Mouse (Mus musculus): ENCODE results near the gene Aif1.

Gene Aif1

DNA sequence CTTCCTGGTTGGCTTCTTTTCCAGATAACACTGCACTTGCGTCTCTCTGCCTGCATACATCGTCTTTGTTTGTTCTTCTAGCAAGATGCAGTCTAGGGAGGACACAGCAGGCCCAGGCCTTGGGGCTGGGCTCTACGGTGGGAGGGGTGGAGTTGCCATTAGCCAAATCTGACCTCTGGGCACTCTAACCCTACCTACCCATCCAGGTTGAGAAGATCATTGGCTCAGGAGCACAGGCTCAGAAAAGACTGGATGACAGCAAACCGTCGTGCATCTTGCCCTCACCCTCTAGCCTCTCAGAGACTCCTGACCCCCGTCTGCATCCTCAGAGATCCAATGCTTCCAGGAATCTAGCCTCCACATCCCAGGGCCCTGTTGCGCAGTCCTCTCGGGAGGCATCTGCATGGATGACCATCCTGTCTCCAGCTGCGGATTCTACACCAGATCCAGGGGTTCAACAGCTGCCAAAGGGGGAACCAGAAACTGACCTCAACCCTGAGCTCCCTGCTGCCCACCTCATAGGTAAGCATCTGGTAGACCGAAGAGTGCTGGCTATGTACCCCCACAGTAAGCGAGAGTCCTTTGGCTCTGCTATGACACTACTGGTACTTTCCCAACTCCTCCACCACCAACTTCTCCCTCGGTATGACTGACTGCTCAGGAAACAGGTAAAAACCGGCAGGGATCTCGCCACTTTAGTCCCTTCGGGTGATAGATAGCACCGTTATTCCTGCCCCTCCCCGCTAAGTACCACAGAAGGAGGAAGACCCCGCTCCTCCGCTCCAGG lies 19.2 kb upstream of the Aif1 start:
- no peak for DNase-seq

- DNase-seq = no peak
Measured at GRCm38 (mm10) chr17:35193881-35194843, 18.3 kb upstream of the Aif1 start, which contains the start of gene Ltb. Ltb (plus strand) TSS chr17:35194439.

DNA sequence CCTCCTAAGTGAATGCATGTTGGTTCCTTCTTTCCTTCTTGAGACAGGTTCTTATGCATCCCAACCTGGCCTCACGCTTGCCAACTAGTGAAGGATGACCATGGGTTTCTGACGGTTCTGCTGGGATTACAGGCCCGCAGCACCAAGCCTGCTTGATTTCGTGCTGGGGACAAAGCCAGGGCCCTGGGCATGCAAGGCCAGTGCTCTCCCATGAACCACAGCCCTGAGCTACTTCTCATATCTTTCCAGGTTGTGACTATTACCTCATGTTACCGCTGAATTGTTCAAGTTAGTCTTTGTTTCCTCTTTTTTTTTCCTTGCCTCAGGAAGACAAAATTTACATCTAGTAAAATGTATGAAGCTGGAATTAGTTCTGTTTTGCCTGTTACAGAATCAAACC lies 17.1 kb upstream of the Aif1 start:
- DNase-seq = no peak

DNA sequence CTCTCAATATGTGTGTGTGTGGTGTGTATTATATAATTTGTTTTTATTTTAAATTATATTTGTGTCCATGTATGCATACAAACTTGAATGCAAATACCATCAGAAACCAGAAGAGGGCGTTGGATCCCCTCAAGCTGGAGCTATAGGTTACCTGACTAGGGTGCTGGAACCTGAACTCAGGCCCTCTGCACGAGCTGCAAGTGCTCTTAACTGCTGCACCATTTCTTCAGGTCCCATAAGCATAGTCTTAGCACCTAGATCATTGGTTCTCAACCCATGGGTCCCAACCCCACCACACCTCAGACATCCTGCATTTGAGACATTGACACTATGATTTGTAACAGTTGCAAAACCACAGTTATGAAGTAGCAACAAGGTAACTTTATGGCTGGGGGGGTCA lies 15.9 kb upstream of the Aif1 start:
- DNase-seq = no peak

- DNase-seq = no peak
Measured at GRCm38 (mm10) chr17:35190096-35190495, 14.2 kb upstream of the Aif1 start.

- DNase-seq = no peak
Measured at GRCm38 (mm10) chr17:35189186-35189585, 13.3 kb upstream of the Aif1 start.

GRCm38 (mm10) chr17:35187959-35188610 lies 12.2 kb upstream of the Aif1 start, which contains the start of gene Lst1:
Lst1 (minus strand) TSS chr17:35188439.
- DNase-seq = no peak

GRCm38 (mm10) chr17:35187345-35187744 lies 11.5 kb upstream of the Aif1 start:
- DNase-seq = no peak

DNA sequence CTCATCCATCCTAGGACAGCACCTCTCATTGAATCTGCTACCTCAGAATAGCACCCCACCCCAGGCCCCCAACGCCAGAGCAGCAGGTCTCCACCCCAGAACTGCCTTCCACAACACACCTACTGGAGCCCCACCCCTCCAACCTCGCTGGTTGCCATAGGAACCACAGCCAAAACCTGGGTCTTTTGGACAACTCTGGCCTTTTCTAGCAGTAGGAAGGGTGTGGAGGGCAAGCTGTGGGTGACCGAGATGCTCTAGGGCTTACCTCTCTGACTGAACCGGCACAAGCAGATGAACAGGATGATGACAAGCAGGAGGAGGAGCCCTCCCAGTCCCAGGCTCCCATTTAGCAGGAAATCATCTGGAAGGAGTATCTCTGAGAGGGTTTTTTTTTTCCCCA lies 10.8 kb upstream of the Aif1 start:
- no peak for DNase-seq

DNA sequence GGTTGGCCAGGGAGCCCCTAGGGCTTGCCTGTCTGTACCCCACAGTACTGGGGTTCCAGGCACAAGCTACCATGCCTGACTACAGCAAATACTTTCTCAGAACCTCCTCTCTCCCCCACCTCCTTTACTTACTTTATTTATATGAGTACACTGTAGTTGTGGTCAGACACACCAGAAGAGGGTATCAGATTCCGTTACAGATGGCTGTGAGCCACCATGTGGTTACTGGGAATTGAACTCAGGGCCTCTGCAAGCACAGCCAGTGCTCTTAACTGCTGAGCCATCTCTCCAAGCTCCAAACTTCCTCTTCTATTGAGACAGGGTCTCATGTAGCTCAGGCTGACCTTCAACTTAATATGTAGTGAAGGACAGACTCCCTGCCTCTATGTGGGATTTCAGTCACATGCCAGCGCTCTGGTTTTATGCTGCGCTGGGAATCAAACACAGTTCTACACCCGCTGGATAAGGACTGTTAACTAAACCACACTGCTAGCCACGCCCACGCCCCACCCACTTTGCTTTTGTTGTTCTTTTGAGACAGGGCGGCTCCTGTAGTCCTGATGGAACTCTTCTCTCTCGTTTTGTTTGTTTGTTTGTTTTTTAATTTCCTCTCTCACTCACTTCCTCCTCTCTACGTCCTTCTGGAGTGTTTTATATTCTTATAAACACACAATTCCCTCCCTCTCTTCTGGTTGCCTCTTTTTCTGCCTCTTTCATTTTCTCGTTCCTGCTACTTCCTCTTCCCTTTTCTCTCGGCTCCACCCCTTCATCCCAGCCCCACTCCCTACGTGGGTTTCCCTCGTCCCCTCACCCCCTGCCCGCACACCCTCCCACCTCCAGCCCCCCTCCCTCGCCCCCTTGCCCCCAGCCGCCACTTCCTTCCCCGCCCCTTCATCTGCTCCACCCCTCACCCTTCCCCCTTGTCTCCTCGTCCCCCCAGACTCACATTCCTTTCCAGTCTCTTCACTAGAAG lies 10.1 kb upstream of the Aif1 start:
- DNase-seq = peak; percentile 52

GRCm38 (mm10) chr17:35180093-35180492 lies 4.2 kb upstream of the Aif1 start:
- DNase-seq = no peak

GRCm38 (mm10) chr17:35178528-35178927 lies 2.7 kb upstream of the Aif1 start:
- no peak for DNase-seq

DNA sequence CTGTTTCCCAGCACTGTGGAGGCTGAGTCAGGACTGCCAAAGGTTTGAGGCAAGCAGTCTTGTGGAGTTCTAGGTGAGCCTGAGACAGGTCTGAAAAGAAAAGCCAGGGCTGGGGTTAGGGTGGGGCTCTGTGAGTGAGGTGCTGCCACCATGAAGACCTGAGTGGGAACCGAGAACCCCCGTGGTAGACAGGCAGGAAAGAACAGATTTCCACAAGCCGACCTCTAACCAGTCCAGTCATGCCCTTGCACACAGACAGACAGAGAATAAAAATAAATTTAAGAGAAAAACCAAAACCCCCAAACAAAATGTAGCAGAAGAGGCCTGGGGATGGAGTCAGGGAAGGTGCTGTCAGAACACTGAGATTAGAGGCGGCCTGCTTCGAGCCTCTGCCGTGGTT lies 486 bp downstream of the Aif1 start:
- DNase-seq = no peak

GRCm38 (mm10) chr17:35174201-35174977 lies 1.5 kb downstream of the Aif1 start:
- no peak for DNase-seq

DNA sequence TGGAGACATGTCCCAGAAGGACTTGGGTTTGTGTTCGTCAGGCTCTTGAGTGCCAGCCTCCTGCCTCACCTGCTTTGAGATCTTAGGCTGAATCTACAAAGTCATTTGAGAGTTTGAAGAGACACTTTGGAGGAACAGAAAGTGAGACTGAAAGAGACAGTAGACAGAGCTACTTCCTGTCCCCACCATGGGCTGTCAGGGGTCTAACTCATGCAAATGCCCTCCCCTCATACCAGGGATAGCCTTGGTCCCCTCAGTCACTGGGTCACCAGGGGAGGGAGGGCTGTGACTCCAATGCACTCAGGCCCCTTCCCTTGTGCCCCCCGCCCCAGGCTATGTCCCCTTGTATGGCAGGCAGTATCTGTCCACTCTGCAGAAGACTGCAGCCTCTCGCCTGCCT lies 2.5 kb downstream of the Aif1 start:
- no peak for DNase-seq

GRCm38 (mm10) chr17:35172445-35173234 lies 3.2 kb downstream of the Aif1 start:
- no peak for DNase-seq

- no peak for DNase-seq
Measured at GRCm38 (mm10) chr17:35168541-35169207, 7.2 kb downstream of the Aif1 start.

- no peak for DNase-seq
Measured at GRCm38 (mm10) chr17:35167794-35168193, 8.1 kb downstream of the Aif1 start.

- DNase-seq = peak; percentile 61
Measured at GRCm38 (mm10) chr17:35166352-35167035, 9.4 kb downstream of the Aif1 start.
